Mouse (Mus musculus) CH12F3 (cell line): ENCODE measurements at regions not wholly inside any gene's neighbourhood (a gene's known extent, or its start where the extent isn't known, plus 50 kb on each side); places are given as distances from the start of the nearest gene placed in this dataset.

Experiments used
- in situ Hi-C: fragments of 300-500 bp; cut with MboI; formaldehyde crosslinking; loops from 2 replicates; pipeline ENCODE4 v1.14.3; 2020; ENCODE audit warnings: low sequenced_read_pairs

GRCm38 (mm10) chr16:5673372-5673960 lies 211.7 kb upstream of the Rbfox1 start:
- in situ Hi-C loops: no loop called here

GRCm38 (mm10) chr16:5672871-5673270 lies 212.3 kb upstream of the Rbfox1 start:
- in situ Hi-C loops: no loop called here

- in situ Hi-C loops: no loop called here
These were observed 216.7 kb upstream of the Rbfox1 start for GRCm38 (mm10) chr16:5668403-5668967.

GRCm38 (mm10) chr16:5661918-5662317 lies 223.2 kb upstream of the Rbfox1 start:
- in situ Hi-C loops: no loop called here

GRCm38 (mm10) chr16:5651551-5651950 lies 233.6 kb upstream of the Rbfox1 start:
- in situ Hi-C loops: no loop called here

- in situ Hi-C loops: no loop called here
These were observed 234.2 kb upstream of the Rbfox1 start for GRCm38 (mm10) chr16:5651002-5651401.

GRCm38 (mm10) chr16:5639956-5640355 lies 245.2 kb upstream of the Rbfox1 start:
- in situ Hi-C loops: no loop called here

- in situ Hi-C loops: no loop called here
These were observed 255.2 kb upstream of the Rbfox1 start for GRCm38 (mm10) chr16:5629996-5630395.

GRCm38 (mm10) chr16:5627910-5628309 lies 257.2 kb upstream of the Rbfox1 start:
- in situ Hi-C loops: no loop called here

GRCm38 (mm10) chr16:5627117-5627909 lies 257.8 kb upstream of the Rbfox1 start:
- in situ Hi-C loops: no loop called here

- in situ Hi-C loops: no loop called here
These were observed 260.0 kb upstream of the Rbfox1 start for GRCm38 (mm10) chr16:5625159-5625558.

- in situ Hi-C loops: no loop called here
These were observed 264.6 kb upstream of the Rbfox1 start for GRCm38 (mm10) chr16:5620566-5620965.

GRCm38 (mm10) chr16:5616356-5616755 lies 268.8 kb upstream of the Rbfox1 start:
- in situ Hi-C loops: no loop called here

GRCm38 (mm10) chr16:5595359-5595758 lies 289.8 kb upstream of the Rbfox1 start:
- in situ Hi-C loops: no loop called here

- in situ Hi-C loops: no loop called here
These were observed 306.8 kb upstream of the Rbfox1 start for GRCm38 (mm10) chr16:5578333-5578732.

GRCm38 (mm10) chr16:5572780-5573179 lies 312.4 kb upstream of the Rbfox1 start:
- in situ Hi-C loops: no loop called here

- in situ Hi-C loops: no loop called here
These were observed 314.5 kb upstream of the Rbfox1 start for GRCm38 (mm10) chr16:5570619-5571018.

- in situ Hi-C loops: no loop called here
These were observed 313.3 kb upstream of the Eef2kmt start for GRCm38 (mm10) chr16:5569101-5569500.

- in situ Hi-C loops: no loop called here
These were observed 293.2 kb upstream of the Eef2kmt start for GRCm38 (mm10) chr16:5549026-5549425.

GRCm38 (mm10) chr16:5548602-5549001 lies 292.8 kb upstream of the Eef2kmt start:
- in situ Hi-C loops: no loop called here

- in situ Hi-C loops: no loop called here
These were observed 291.0 kb upstream of the Eef2kmt start for GRCm38 (mm10) chr16:5546808-5547207.

GRCm38 (mm10) chr16:5545801-5546200 lies 290.0 kb upstream of the Eef2kmt start:
- in situ Hi-C loops: no loop called here
